22 mouse cellular contexts compared by ENCODE assay signal in the genomic region with DNA sequence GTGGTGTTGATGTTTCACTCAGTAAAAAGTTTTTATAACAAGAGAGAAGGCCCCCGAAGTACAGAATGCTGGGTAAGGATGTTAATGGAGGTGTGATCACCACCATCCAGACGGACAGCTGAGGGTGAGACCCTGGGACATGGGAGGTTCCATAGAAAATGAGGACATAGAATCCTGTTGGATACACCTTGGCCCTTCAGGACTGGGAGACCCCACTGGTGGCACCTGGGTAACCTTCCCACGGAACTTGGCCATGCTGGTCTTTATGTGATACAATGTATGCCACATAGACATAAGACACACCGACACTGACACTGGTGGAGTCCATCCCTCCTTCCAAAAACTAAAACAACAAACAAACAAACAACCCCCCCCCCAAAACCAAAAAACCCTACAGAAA. TPM values are rescaled to one million over a fixed set of nuclear protein-coding genes. Genes with fewer than 3 reads are reported as not detected.
DNase-seq lines count a peak whose midpoint lies in the region; ATAC-seq and TF ChIP-seq lines count a peak whose summit lies in the region.
"Had no signal": no experiment of that assay in that cellular context is flagged by ENCODE, and none has a peak within 500 bp of the region (broad histone marks: within the 10 kb centered on the region; RNA-seq: fewer than 3 reads in every experiment).

No protein-coding gene starts in this region.

- TF ChIP-seq CTCF in forebrain, postnatal 0 days (IDR thresholded peaks at IDR 0.05; ENCODE audit: low read depth), result no peak

- H3K27me3 ChIP-seq in forebrain, embryonic 11.5 days (ENCODE audit: control insufficient read depth, insufficient read depth, low read length), result no peaks in the 10 kb centered on the region
- no peaks in the 10 kb centered on the region for H3K27me3 ChIP-seq in forebrain, postnatal 0 days (ENCODE audit: insufficient read depth, low read length)
- no peaks in the 10 kb centered on the region for H3K27me3 ChIP-seq in myocyte (ENCODE audit: control insufficient read depth, insufficient read depth, insufficient read length)
- H3K27me3 ChIP-seq: CH12.LX, Patski had no signal

- ATAC-seq in forebrain, embryonic 11.5 days (replicated peaks; ENCODE audit: low FRiP score), result no peak
- no peak for ATAC-seq in forebrain, postnatal 0 days
- ATAC-seq: activated CD4-positive, CD25-positive, alpha-beta regulatory T cell, adult 4 months; CD4-positive, CD25-positive, alpha-beta regulatory T cell, adult 4 months; Patski had no signal

- H3K9me3 ChIP-seq in forebrain, embryonic 11.5 days (ENCODE audit: control insufficient read depth, low read length), result no peaks in the 10 kb centered on the region
- H3K9me3 ChIP-seq in forebrain, postnatal 0 days (ENCODE audit: low read length), result no peaks in the 10 kb centered on the region

- intact Hi-C loops in heart, postnatal 25 days (cut with DNase I), result no loop called here

- H3K79me2 ChIP-seq in myocyte (ENCODE audit: control insufficient read depth, insufficient read depth), result no peaks in the 10 kb centered on the region

- no peak overlapping the region for H3K4me2 ChIP-seq in forebrain, embryonic 11.5 days (ENCODE audit: low read depth, low read length, severe bottlenecking)
- H3K4me2 ChIP-seq in forebrain, postnatal 0 days (ENCODE audit: low read depth), result no peak overlapping the region
- H3K4me2 ChIP-seq in myocyte (ENCODE audit: low read depth), result no peak overlapping the region

- TF ChIP-seq POLR2A in myocyte (IDR thresholded peaks at IDR 0.05; ENCODE audit: insufficient read length, low read depth), result no peak

- H3K4me1 ChIP-seq in forebrain, embryonic 11.5 days (replicated peaks; ENCODE audit: control insufficient read depth, insufficient read depth, low read length), result no peaks in the 10 kb centered on the region
- no peaks in the 10 kb centered on the region for H3K4me1 ChIP-seq in forebrain, postnatal 0 days (ENCODE audit: insufficient read depth)

- 92% methylated on average over 4 of the region's 4 CpGs for WGBS in forebrain, embryonic 11.5 days
- WGBS in forebrain, postnatal 0 days, result 90% methylated on average over 4 of the region's 4 CpGs

- peak; percentile 16 for DNase-seq in forebrain, embryonic 11.5 days (ENCODE audit: low spot score)
- DNase-seq in forebrain, postnatal 0 days, result no peak
- DNase-seq in heart, adult 11 months, result peak; percentile 82
- DNase-seq in heart, postnatal 25 days (ENCODE audit: low spot score), result no peak
- peak; percentile 19 for DNase-seq in testis, postnatal 10 days (ENCODE audit: low spot score)
- DNase-seq in testis, postnatal 14 days (ENCODE audit: low spot score), result no peak
- no peak for DNase-seq in spleen, postnatal 14 days (ENCODE audit: low spot score in 2 of 2)
- DNase-seq: adrenal gland, adult 2 months; adrenal gland, adult 8-10 months; adrenal gland, postnatal 10 days; adrenal gland, postnatal 14 days; adrenal gland, postnatal 25 days; adrenal gland, postnatal 36 days; B cell, adult 2 months; cerebellum, adult 11 months; cerebellum, adult 11-12 months had no signal

- no peak overlapping the region for H3K27ac ChIP-seq in forebrain, embryonic 11.5 days (ENCODE audit: low read depth, low read length)
- H3K27ac ChIP-seq in forebrain, postnatal 0 days (ENCODE audit: low read depth, low read length), result no peak overlapping the region

- H3K4me3 ChIP-seq in forebrain, embryonic 11.5 days (ENCODE audit: low read depth, low read length), result no peak overlapping the region
- no peak overlapping the region for H3K4me3 ChIP-seq in forebrain, postnatal 0 days (ENCODE audit: low read depth, low read length)
- H3K4me3 ChIP-seq in myocyte, result no peak overlapping the region

- no peak overlapping the region for H3K9ac ChIP-seq in forebrain, embryonic 11.5 days (ENCODE audit: low read length)
- no peak overlapping the region for H3K9ac ChIP-seq in forebrain, postnatal 0 days

- H3ac ChIP-seq in myocyte (ENCODE audit: control insufficient read depth, insufficient read length), result no peak overlapping the region

- H3K36me3 ChIP-seq in forebrain, embryonic 11.5 days (ENCODE audit: control insufficient read depth, insufficient read depth, low read length), result no peaks in the 10 kb centered on the region; the same call in 1 of the 2 replicates
- H3K36me3 ChIP-seq in forebrain, postnatal 0 days (ENCODE audit: insufficient read depth), result peaks cover 27% of the 10 kb centered on the region
- H3K36me3 ChIP-seq in myocyte (ENCODE audit: control insufficient read depth, insufficient read depth), result peaks cover 13% of the 10 kb centered on the region
- H3K36me3 ChIP-seq: G1E had no signal

TF ChIP-seq in myocyte, 11 proteins besides CTCF, POLR2A, EP300 and RAD21:
- TF ChIP-seq MAX (IDR thresholded peaks at IDR 0.05; ENCODE audit: low read depth) (no peak), POLR2AphosphoS2 (IDR thresholded peaks at IDR 0.05; ENCODE audit: insufficient read length, low read depth) (peak; percentile 71)

RNA-seq across cellular contexts. Expression of a gene that starts 16.2 kb away (rescaled TPM):
- polyA plus RNA-seq in forebrain, embryonic 11.5 days (2014; fragmentation: Nextera tagmentation; extraction: Ambion mirVana), result 1.9 and 2.0 TPM in 2 replicates
- 2.6 and 3.7 TPM in 2 replicates for total RNA-seq in forebrain, postnatal 0 days (2014; rRNA removed)
- polyA plus RNA-seq in forebrain, postnatal 0 days (2015; fragmentation: Nextera tagmentation; extraction: Ambion mirVana), result 1.2 and 2.5 TPM in 2 replicates
- total RNA-seq in heart, postnatal 25 days (2021), result 10 to 100 TPM in 1 of 2 experiments, 1 to 10 TPM in 1; 9.1 to 11.0 TPM
- 4.1 TPM for polyA plus RNA-seq in myocyte (2012; fragmentation: generic; extraction: Trizol)
- polyA plus RNA-seq: activated CD4-positive, CD25-positive, alpha-beta regulatory T cell, adult 4 months; CD4-positive, CD25-positive, alpha-beta regulatory T cell, adult 4 months; G1E had no signal

Comparison
In these comparisons a context has a peak if more than half of its experiments do, and no peak if none do; other contexts are left out.
1. DNase-seq: peak in forebrain, embryonic 11.5 days (single experiment), heart, adult 11 months (single experiment) and testis, postnatal 10 days (single experiment); none in forebrain, postnatal 0 days (single experiment), heart, postnatal 25 days (single experiment), testis, postnatal 14 days (single experiment) and spleen, postnatal 14 days (0 of 2).